Comparison of ENCODE assay signal across 22 mouse cellular contexts in genomic region chr12:37426350-37426749, GRCm38 (mm10).
A peak's percentile ranks its signal among the peaks of the same experiment; 100 is the strongest.
DNase-seq lines count a peak whose midpoint lies in the region; ATAC-seq and TF ChIP-seq lines count a peak whose summit lies in the region.
"Had no signal": no experiment of that assay in that cellular context is flagged by ENCODE, and none has a peak within 500 bp of the region (broad histone marks: within the 10 kb centered on the region; RNA-seq: fewer than 3 reads in every experiment).

No protein-coding gene starts in this region.

- H3K4me1 ChIP-seq in kidney, embryonic 15.5 days: no peaks in the 10 kb centered on the region
- H3K4me1 ChIP-seq in kidney, postnatal 0 days (replicated peaks; ENCODE audit: insufficient read depth, low read length): no peaks in the 10 kb centered on the region
- peaks cover 20% of the 10 kb centered on the region for H3K4me1 ChIP-seq in limb, embryonic 10.5 days
- H3K4me1 ChIP-seq: embryonic facial prominence, embryonic 15.5 days; forebrain, embryonic 10.5 days; forebrain, embryonic 12.5 days had no signal

- no peak for DNase-seq in kidney, postnatal 10 days
- peak; percentile 0 for DNase-seq in kidney, postnatal 0 days (ENCODE audit: low spot score)
- no peak for DNase-seq in kidney, adult 11 months
- no peak for DNase-seq in limb, embryonic 10.5 days (ENCODE audit: low spot score)
- DNase-seq in adrenal gland, postnatal 10 days: no peak
- no peak for DNase-seq in adrenal gland, adult 2 months
- DNase-seq: adrenal gland, adult 8-10 months; adrenal gland, postnatal 25 days; cerebellum, adult 11 months; cerebellum, adult 18-20 months; cerebellum, adult 8-10 months; cerebellum, adult 9-11 months; cerebellum, postnatal 14 days; cerebellum, postnatal 36 days had no signal

- no peak overlapping the region for H3K4me3 ChIP-seq in kidney, embryonic 15.5 days (replicated peaks)
- H3K4me3 ChIP-seq in kidney, postnatal 0 days (replicated peaks; ENCODE audit: low read depth, low read length): no peak overlapping the region
- H3K4me3 ChIP-seq in limb, embryonic 10.5 days: no peak overlapping the region
- H3K4me3 ChIP-seq: embryonic facial prominence, embryonic 13.5 days; embryonic facial prominence, embryonic 15.5 days; erythroblast, embryonic 14.5 days; forebrain, embryonic 10.5 days; forebrain, embryonic 12.5 days had no signal

- H3K27me3 ChIP-seq in kidney, embryonic 15.5 days: no peaks in the 10 kb centered on the region
- no peaks in the 10 kb centered on the region for H3K27me3 ChIP-seq in kidney, postnatal 0 days (ENCODE audit: insufficient read depth, low read length)
- H3K27me3 ChIP-seq in limb, embryonic 10.5 days (ENCODE audit: low read depth, poor library complexity, severe bottlenecking): no peaks in the 10 kb centered on the region
- H3K27me3 ChIP-seq: embryonic facial prominence, embryonic 13.5 days; embryonic facial prominence, embryonic 15.5 days; forebrain, embryonic 12.5 days had no signal

- no peaks in the 10 kb centered on the region for H3K36me3 ChIP-seq in kidney, embryonic 15.5 days
- no peaks in the 10 kb centered on the region for H3K36me3 ChIP-seq in kidney, postnatal 0 days (ENCODE audit: insufficient read depth, low read length)
- no peaks in the 10 kb centered on the region for H3K36me3 ChIP-seq in limb, embryonic 10.5 days
- H3K36me3 ChIP-seq: embryonic facial prominence, embryonic 13.5 days; embryonic facial prominence, embryonic 15.5 days; forebrain, embryonic 10.5 days; forebrain, embryonic 12.5 days had no signal

- no peak overlapping the region for H3K27ac ChIP-seq in kidney, embryonic 15.5 days
- no peak overlapping the region for H3K27ac ChIP-seq in kidney, postnatal 0 days
- H3K27ac ChIP-seq in limb, embryonic 10.5 days: peak overlapping the region; percentile 57
- H3K27ac ChIP-seq: embryonic facial prominence, embryonic 13.5 days; embryonic facial prominence, embryonic 15.5 days; forebrain, embryonic 10.5 days; forebrain, embryonic 12.5 days had no signal

- no peaks in the 10 kb centered on the region for H3K9me3 ChIP-seq in kidney, embryonic 15.5 days (replicated peaks)
- no peaks in the 10 kb centered on the region for H3K9me3 ChIP-seq in kidney, postnatal 0 days (replicated peaks; ENCODE audit: low read length)
- H3K9me3 ChIP-seq in limb, embryonic 10.5 days (replicated peaks): no peaks in the 10 kb centered on the region
- H3K9me3 ChIP-seq: embryonic facial prominence, embryonic 13.5 days; embryonic facial prominence, embryonic 15.5 days; forebrain, embryonic 10.5 days; forebrain, embryonic 12.5 days had no signal

- H3K4me2 ChIP-seq in kidney, embryonic 15.5 days: no peak overlapping the region
- no peak overlapping the region for H3K4me2 ChIP-seq in kidney, postnatal 0 days (ENCODE audit: low read length)
- H3K4me2 ChIP-seq: embryonic facial prominence, embryonic 13.5 days; embryonic facial prominence, embryonic 15.5 days; forebrain, embryonic 12.5 days had no signal

- peak; percentile 63 for ATAC-seq in kidney, embryonic 15.5 days (replicated peaks; ENCODE audit: low FRiP score)
- no peak for ATAC-seq in kidney, postnatal 0 days (replicated peaks; ENCODE audit: low FRiP score, low read depth)
- ATAC-seq: forebrain, embryonic 14.5 days; forebrain, embryonic 16.5 days had no signal

- no peak for TF ChIP-seq CTCF in kidney, postnatal 0 days (IDR thresholded peaks at IDR 0.05; ENCODE audit: low read depth)

- 46% methylated on average over 5 of the region's 5 CpGs for WGBS in kidney, embryonic 15.5 days
- WGBS in kidney, postnatal 0 days: 37% methylated on average over 5 of the region's 5 CpGs
- WGBS in limb, embryonic 10.5 days: 64% methylated on average over 5 of the region's 5 CpGs

- H3K9ac ChIP-seq in kidney, embryonic 15.5 days: no peak overlapping the region
- no peak overlapping the region for H3K9ac ChIP-seq in kidney, postnatal 0 days (ENCODE audit: low read depth, low read length)
- H3K9ac ChIP-seq: embryonic facial prominence, embryonic 13.5 days; embryonic facial prominence, embryonic 15.5 days; forebrain, embryonic 12.5 days had no signal
